Mouse (Mus musculus): Measurements from ENCODE around the gene Ech1. TPM values are rescaled to one million over a fixed set of nuclear protein-coding genes. Genes with fewer than 3 reads are reported as not detected.
"Not testable (repeated sequence)": the region's sequence is repeated elsewhere in the genome, so short reads cannot be mapped to it uniquely, and the experiment has no call there.

The Ech1 gene
- polyA plus RNA-seq, 1 experiment from 2014 or later: 169 TPM

DNA sequence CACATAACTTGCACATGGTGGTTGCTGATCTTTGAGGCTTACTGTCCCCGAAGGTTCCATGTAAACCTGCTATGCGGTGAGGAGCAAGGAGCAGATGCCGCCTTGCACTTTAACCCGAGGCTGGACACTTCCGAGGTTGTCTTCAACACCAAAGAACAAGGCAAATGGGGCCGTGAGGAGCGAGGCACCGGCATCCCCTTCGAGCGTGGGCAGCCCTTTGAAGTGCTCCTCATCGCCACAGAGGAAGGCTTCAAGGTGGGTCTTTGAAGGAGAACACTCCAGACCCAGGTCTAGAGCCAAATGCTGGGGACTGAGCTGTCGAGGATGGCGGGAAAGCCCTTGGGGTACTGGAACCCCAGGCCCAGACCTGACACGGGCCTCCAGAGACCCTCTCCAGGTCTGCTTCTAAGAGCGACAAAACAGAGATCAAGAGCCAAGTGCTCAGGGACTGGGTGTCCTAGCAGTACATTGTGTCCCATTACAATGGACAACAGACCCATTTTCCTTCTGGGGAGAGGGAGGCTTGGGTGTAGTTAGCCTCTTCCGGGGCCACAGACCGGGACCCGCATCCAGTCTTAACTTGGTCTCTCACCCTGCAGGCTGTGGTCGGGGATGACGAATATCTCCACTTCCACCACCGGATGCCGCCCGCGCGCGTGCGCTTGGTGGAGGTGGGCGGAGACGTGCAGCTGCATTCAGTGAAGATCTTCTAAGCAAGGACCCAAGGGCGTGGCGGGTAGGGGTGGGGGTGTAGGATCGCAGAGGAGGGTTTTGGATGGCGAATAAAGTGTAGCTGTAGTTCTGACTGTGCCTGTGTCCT lies 40.7 kb downstream of the Ech1 start:
- peak overlapping the region; percentile 36; the same call in 1 of the 2 replicates for H3K27ac ChIP-seq (replicated peaks)
- WGBS: 37% methylated on average over 33 of the region's 33 CpGs

DNA sequence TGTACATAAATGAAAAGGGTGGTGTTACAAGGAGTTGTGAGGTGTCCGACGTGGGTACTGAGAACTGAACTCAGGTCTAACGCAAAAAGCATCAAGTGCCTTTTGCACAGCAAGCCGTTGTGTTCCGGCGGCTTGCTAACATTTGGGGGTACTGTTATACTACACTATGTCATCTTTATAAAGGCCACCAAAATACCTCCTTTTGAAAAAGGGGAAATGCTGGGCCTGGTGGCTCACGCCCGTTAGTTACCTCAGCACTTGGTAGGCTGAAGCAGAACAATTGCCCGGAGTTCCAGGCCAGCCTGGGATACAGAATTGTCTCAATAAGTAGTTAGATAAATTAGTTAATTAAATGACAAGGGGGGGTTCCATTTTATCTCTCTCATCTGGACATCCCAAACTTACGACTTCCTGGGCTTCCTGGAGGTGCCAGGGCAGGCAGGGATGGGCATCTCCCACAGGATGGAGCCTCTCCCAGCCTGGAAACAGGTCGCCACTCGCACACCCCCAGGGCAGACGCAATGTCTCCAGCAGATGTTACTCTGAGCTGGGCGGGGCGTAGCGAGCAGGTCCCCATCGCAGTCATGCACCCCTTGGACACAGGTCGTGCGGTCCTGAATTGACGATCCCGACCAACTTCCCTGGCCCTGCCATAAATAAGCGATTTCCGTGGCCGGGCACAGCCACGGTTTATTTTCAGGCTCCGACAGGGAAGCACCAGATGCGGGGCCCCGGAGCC lies 41.9 kb downstream of the Ech1 start:
- 91% methylated on average over 28 of the region's 28 CpGs for WGBS
- Histone ChIP-seq H3K9me3 (no peaks in the 10 kb centered on the region), H3K4me3 (no peak overlapping the region), H3K9ac (0 out of 2 replicates have a peak overlapping the region, but pooled peaks have one; percentile 56), H3K27ac (replicated peaks) (no peak overlapping the region), H3K36me3 (no peaks in the 10 kb centered on the region), H3K4me1 (peaks cover 26% of the 10 kb centered on the region), H3K4me2 (no peak overlapping the region), H3K27me3 (replicated peaks) (no peaks in the 10 kb centered on the region)
- ATAC-seq (ENCODE audit: extremely low read depth, insufficient number of reproducible peaks, low FRiP score, low TSS enrichment): no peak

More for the DNA sequence above, 40.7 kb downstream of the Ech1 start:
- peaks cover 26% of the 10 kb centered on the region for H3K4me1 ChIP-seq
- peak overlapping the region; percentile 41 for H3K4me3 ChIP-seq
- H3K9ac ChIP-seq: peak overlapping the region; percentile 71
- H3K27me3 ChIP-seq (replicated peaks): no peaks in the 10 kb centered on the region
- 0 out of 2 replicates have a peak, but pooled peaks cover 4% of the 10 kb centered on the region for H3K9me3 ChIP-seq
- ATAC-seq (ENCODE audit: extremely low read depth, insufficient number of reproducible peaks, low FRiP score, low TSS enrichment): peak; percentile 35; the same call in 1 of the 2 replicates
- H3K36me3 ChIP-seq: no peaks in the 10 kb centered on the region
- peak overlapping the region; percentile 68 for H3K4me2 ChIP-seq

DNA sequence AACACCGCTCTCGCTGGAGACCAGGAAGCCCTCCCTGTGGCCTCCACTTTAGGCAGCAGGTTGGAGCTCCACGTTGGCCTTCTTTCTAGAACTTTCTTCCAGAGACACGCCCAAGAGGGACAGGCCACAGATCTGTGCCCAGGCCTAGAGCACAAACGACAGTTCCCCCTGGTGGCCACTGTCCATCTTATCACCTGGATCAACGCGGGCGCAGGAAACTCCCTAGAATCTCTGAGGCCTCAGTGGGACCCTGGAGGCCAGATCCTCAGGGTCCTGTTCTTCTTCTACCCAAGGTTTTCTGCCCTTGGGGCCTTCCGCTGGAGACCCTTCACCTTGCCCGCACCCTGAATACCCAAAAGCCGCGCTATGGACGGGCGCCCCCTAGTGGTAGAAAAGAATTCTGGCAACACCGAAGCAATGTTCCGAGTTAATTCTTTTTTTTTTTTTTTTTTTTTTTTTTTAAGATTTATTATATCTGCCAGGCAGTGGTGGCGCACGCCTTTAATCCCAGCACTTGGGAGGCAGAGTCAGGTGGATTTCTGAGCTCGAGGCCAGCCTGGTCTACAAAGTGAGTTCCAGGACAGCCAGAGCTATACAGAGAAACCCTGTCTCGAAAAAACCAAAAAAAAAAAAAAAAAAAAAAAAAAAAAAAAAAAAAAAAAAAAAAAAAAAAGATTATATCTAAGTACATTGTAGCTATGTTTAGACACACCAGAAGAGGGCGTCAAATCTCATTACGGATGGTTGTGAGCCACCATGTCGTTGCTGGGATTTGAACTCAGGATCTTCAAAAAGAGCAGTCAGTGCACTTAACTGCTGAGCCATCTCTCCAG lies 42.7 kb downstream of the Ech1 start:
- H3K4me2 ChIP-seq: peak overlapping the region; percentile 61
- H3K4me3 ChIP-seq: peak overlapping the region; percentile 34; the same call in 1 of the 2 replicates
- H3K36me3 ChIP-seq; H3K27me3 ChIP-seq (replicated peaks); H3K27ac ChIP-seq (replicated peaks); H3K9me3 ChIP-seq: not testable (repeated sequence)
- H3K4me1 ChIP-seq: peaks cover 26% of the 10 kb centered on the region
- ATAC-seq (ENCODE audit: extremely low read depth, insufficient number of reproducible peaks, low FRiP score, low TSS enrichment): 0 out of 2 replicates have a peak, but pooled peaks have one; percentile 26
- peak overlapping the region; percentile 56; the same call in 1 of the 2 replicates for H3K9ac ChIP-seq
- WGBS: 27% methylated on average over 23 of the region's 23 CpGs

DNA sequence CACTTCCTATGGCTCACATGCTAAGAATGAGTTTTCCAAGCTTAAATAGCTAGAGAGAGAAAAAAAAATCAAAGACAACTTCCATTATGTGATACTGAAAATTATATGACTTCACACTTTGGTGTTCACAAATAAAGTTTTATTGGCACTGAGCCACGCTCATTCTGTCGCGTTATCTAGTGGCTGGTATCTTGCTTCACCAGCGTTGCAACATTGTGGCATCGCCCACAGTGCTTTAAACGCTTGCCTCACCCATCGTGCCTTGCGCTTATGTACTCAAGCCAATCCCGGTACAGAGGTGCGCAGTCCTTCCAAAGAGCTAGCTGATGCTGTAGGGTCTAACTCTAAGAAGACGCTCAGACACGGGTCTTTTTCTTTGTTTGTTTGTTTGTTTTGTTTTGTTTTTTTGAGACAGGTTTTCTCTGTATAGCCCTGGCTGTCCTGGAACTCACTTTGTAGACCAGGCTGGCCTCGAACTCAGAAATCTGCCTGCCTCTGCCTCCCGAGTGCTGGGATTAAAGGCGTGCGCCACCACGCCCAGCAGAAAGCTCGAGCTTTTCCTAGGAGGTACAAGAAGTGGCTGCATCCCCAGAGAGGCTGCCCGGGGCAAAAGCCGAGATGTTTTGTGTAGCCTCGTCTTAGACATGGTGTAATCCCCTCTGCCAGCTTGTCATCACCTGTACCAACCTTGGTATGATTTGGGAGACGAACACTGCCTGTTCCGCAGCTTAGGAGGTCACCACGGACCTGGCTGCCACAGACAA lies 46.1 kb downstream of the Ech1 start:
- H3K4me1 ChIP-seq: peaks cover 6% of the 10 kb centered on the region; the same call in 1 of the 2 replicates
- no peaks in the 10 kb centered on the region for H3K27me3 ChIP-seq (replicated peaks)
- H3K4me2 ChIP-seq: no peak overlapping the region
- H3K36me3 ChIP-seq: no peaks in the 10 kb centered on the region
- H3K27ac ChIP-seq (replicated peaks): no peak overlapping the region
- H3K4me3 ChIP-seq: no peak overlapping the region
- H3K9ac ChIP-seq: no peak overlapping the region
- WGBS: 81% methylated on average over 24 of the region's 24 CpGs
- no peak for ATAC-seq (ENCODE audit: extremely low read depth, insufficient number of reproducible peaks, low FRiP score, low TSS enrichment)
- H3K9me3 ChIP-seq: no peaks in the 10 kb centered on the region

DNA sequence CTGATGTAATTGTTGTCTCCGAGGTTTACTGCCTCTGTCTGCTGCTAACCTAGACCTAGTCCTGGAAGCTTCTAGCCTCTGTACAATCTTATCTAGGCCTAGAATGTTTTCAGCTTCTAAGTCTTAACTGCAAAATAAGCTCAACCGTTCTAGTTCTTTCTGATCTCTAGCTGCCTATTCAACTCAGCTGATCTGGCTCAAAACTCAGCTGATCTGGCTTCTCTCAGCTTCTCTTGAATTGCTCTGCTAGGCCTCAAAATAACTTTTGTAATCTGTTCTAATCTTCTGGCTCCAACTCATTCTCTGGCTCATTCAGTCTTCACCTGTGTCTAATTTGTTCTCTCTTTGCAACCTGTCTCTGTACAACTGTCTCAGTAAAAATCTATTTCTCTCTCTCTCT lies 49.5 kb downstream of the Ech1 start:
- H3K27ac ChIP-seq (replicated peaks): no peak overlapping the region
- no peak overlapping the region for H3K9ac ChIP-seq
- ATAC-seq (ENCODE audit: extremely low read depth, insufficient number of reproducible peaks, low FRiP score, low TSS enrichment): no peak
- 0 out of 2 replicates have a peak, but pooled peaks cover 3% of the 10 kb centered on the region for H3K4me1 ChIP-seq
- no peak overlapping the region for H3K4me2 ChIP-seq
- H3K4me3 ChIP-seq: no peak overlapping the region
- no peaks in the 10 kb centered on the region for H3K27me3 ChIP-seq (replicated peaks)
- no peaks in the 10 kb centered on the region for H3K9me3 ChIP-seq
- H3K36me3 ChIP-seq: no peaks in the 10 kb centered on the region
- WGBS: 53% methylated on average over 2 of the region's 2 CpGs

DNA sequence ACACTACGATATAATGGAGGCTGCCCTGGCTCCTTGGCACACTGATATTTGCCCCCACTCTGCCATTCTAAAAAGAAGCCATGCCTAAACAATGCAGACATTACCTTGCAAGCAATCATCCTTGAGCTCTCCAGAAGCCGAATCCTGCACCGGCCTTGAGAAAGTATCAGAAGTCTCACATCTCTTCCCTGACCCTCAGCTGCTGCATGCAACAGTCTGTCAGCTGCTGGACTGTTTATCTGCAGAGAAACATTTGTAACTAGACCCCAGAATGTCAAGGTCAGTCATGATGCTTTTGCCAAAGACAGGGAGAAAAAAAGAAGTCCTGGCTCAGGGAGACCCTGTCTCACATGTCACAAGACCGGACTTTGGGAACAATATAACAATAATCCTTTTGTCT lies 51.1 kb downstream of the Ech1 start:
- no peaks in the 10 kb centered on the region for H3K9me3 ChIP-seq
- no peak overlapping the region for H3K4me3 ChIP-seq

DNA sequence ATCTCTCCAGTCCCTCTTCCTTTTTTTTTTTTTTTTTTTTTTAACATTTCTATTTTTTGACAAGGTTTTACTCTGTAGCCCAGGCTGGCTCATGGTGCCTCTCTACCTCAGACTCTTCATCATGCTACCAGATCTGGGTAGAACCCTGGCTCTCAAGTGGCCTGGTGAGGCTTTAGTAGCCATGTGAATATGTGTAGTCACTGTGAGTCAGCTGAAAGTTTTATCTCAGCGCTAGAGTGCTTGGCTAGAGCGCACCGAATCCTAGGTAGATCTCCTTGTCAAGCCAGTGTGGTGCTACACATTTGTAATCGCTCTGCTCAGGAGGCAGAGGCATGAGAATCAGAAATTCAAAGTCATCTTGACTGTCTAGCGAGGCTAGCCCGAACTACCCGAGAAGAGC lies 52.1 kb downstream of the Ech1 start:
- Histone ChIP-seq H3K27ac (replicated peaks) (no peak overlapping the region), H3K9ac (no peak overlapping the region), H3K27me3 (replicated peaks) (peaks cover 6% of the 10 kb centered on the region; the same call in 1 of the 2 replicates), H3K36me3 (no peaks in the 10 kb centered on the region), H3K4me3 (no peak overlapping the region), H3K4me1 (0 out of 2 replicates have a peak, but pooled peaks cover 3% of the 10 kb centered on the region), H3K9me3 (no peaks in the 10 kb centered on the region), H3K4me2 (no peak overlapping the region)
- peak; percentile 81 for ATAC-seq (ENCODE audit: extremely low read depth, insufficient number of reproducible peaks, low FRiP score, low TSS enrichment)
- 66% methylated on average over 7 of the region's 7 CpGs for WGBS

More for the DNA sequence above, 51.1 kb downstream of the Ech1 start:
- Histone ChIP-seq H3K36me3 (no peaks in the 10 kb centered on the region), H3K4me2 (no peak overlapping the region), H3K27ac (replicated peaks) (no peak overlapping the region), H3K4me1 (0 out of 2 replicates have a peak, but pooled peaks cover 3% of the 10 kb centered on the region), H3K9ac (no peak overlapping the region), H3K27me3 (replicated peaks) (no peaks in the 10 kb centered on the region; the same call in 1 of the 2 replicates)
- 73% methylated on average over 4 of the region's 4 CpGs for WGBS
- ATAC-seq (ENCODE audit: extremely low read depth, insufficient number of reproducible peaks, low FRiP score, low TSS enrichment): no peak

DNA sequence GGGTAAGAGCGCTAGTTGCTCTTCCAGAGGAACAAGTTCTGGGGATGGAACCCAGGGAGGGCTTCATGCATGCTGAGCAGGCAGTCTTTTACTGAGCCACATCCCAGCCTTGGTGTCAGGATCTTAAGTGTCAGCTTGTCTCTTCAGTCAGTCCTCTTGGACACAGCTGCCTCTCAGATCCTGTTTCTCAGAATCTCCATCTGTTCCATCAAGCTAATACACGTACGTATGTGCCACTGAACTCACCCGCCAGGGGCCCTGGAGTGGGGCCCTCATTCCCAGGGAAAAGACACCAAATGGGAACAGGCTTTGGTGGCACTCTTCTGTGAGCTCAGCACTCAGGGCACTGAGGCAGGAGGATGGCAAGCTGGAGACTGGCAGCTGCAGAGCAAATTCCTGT lies 52.8 kb downstream of the Ech1 start:
- WGBS: 74% methylated on average over 4 of the region's 4 CpGs
- Histone ChIP-seq H3K4me1 (0 out of 2 replicates have a peak, but pooled peaks cover 3% of the 10 kb centered on the region), H3K4me2 (no peak overlapping the region), H3K27ac (replicated peaks) (peak overlapping the region; percentile 36; the same call in 1 of the 2 replicates), H3K36me3 (no peaks in the 10 kb centered on the region), H3K4me3 (no peak overlapping the region), H3K27me3 (replicated peaks) (peaks cover 6% of the 10 kb centered on the region; the same call in 1 of the 2 replicates), H3K9me3 (no peaks in the 10 kb centered on the region), H3K9ac (no peak overlapping the region)
- no peak for ATAC-seq (ENCODE audit: extremely low read depth, insufficient number of reproducible peaks, low FRiP score, low TSS enrichment)

DNA sequence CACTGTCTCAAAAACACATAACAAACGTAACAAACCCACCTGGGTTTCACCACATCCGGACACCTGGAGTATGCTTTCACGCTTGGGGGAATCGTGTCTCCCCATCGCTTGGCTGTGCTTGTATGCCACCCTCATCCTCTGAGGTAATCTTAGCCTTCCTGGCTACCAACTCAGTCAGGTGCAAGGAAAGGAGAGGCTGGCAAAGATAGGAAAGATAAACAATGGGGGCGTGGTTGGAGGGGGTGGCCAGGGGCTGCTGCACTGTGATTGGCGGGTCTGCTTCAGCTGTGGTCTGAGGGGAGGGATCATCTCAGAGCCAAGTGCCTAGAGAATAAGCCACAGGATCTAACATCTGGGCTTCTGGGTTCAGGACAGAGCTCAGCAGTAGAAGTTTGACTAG lies 54.6 kb downstream of the Ech1 start:
- H3K4me3 ChIP-seq: no peak overlapping the region
- no peak overlapping the region for H3K9ac ChIP-seq
- no peak for ATAC-seq (ENCODE audit: extremely low read depth, insufficient number of reproducible peaks, low FRiP score, low TSS enrichment)
- H3K27me3 ChIP-seq (replicated peaks): peaks cover 6% of the 10 kb centered on the region; the same call in 1 of the 2 replicates
- no peaks in the 10 kb centered on the region for H3K9me3 ChIP-seq
- no peak overlapping the region for H3K27ac ChIP-seq (replicated peaks)
- no peak overlapping the region for H3K4me2 ChIP-seq
- 0 out of 2 replicates have a peak, but pooled peaks cover 3% of the 10 kb centered on the region for H3K4me1 ChIP-seq
- no peaks in the 10 kb centered on the region for H3K36me3 ChIP-seq
- 66% methylated on average over 7 of the region's 7 CpGs for WGBS

DNA sequence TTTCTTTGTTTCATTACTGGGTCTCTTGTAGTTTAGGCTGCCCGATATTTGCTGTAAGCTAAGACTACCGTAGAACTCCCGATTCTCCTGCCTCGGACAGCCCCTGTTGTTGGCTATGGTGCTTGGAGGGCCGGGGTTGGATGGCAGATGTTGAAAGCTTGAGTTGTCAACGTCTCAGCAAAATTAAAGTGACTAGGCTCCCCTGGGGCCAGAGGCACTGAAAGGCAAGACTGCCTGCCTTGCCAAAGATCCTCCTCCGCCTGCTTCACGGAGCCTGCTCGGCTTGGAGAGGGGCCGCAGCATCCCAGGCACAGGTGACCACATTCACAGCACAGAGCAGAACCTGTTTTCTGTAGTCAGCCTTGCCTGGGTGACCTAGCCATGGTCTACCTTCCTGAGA lies 55.5 kb downstream of the Ech1 start:
- Histone ChIP-seq H3K9me3 (no peaks in the 10 kb centered on the region), H3K4me1 (0 out of 2 replicates have a peak, but pooled peaks cover 3% of the 10 kb centered on the region), H3K27me3 (replicated peaks) (peaks cover 7% of the 10 kb centered on the region; the same call in 1 of the 2 replicates), H3K9ac (no peak overlapping the region), H3K36me3 (no peaks in the 10 kb centered on the region), H3K4me2 (no peak overlapping the region), H3K4me3 (no peak overlapping the region), H3K27ac (replicated peaks) (no peak overlapping the region)
- 67% methylated on average over 10 of the region's 10 CpGs for WGBS
- ATAC-seq (ENCODE audit: extremely low read depth, insufficient number of reproducible peaks, low FRiP score, low TSS enrichment): no peak
